Mouse (Mus musculus): ENCODE measurements around the gene Fam78a.

DNA sequence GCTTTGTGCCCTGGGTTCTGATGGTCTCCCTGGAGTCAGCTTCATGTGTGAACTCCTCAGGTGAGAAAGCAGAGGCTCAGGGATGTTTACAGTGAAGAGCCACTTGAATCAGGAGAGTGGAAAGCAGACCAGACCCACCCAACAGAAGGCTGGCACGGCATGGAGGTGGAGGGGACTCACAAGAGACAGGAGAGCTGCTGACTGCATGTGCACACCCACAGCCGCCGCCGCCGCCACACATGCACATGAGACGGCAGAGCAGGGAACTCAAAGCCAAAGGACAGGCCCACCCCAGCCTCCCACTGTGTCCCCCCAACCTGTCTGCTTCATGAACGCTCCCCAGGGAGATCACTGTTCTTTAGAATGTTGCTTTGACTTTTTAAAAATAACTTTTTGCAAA, 19.5 kb upstream of the Fam78a start:
- TF ChIP-seq CTCF (IDR thresholded peaks at IDR 0.05; ENCODE audit: borderline replicate concordance, control insufficient read depth, extremely low read depth, insufficient read depth, low read length, poor library complexity) = no peak
- TF ChIP-seq POLR2A (IDR thresholded peaks at IDR 0.05; ENCODE audit: control insufficient read depth, extremely low read depth, insufficient read depth, low read length, poor library complexity) = no peak
